Mouse (Mus musculus) spleen, adult 12 weeks (tissue): ENCODE data around the gene Zfp658.

Source experiments
- DNase-seq: peaks from one replicate; pipeline ENCODE4 v3.0.0; 2022; ENCODE audit warnings: low spot score

Zfp658 gene

GRCm38 (mm10) chr7:43562006-43562633 is at the start of gene Zfp658:
Gene Zfp658, plus strand, starts transcription at chr7:43562256.
- DNase-seq, result peak; percentile 49

- DNase-seq, result no peak
Observed at GRCm38 (mm10) chr7:43512519-43512918, 49.5 kb upstream of the Zfp658 start.

- no peak for DNase-seq
Observed at GRCm38 (mm10) chr7:43515076-43515475, 47.0 kb upstream of the Zfp658 start.

GRCm38 (mm10) chr7:43518341-43518740 is 43.7 kb upstream of the Zfp658 start:
- no peak for DNase-seq

- DNase-seq, result no peak
Observed at GRCm38 (mm10) chr7:43522776-43523175, 39.3 kb upstream of the Zfp658 start.

- DNase-seq, result no peak
Observed at GRCm38 (mm10) chr7:43525313-43525712, 36.7 kb upstream of the Zfp658 start.

- no peak for DNase-seq
Observed at GRCm38 (mm10) chr7:43530216-43530785, 31.8 kb upstream of the Zfp658 start.

GRCm38 (mm10) chr7:43532936-43533505 is 29.0 kb upstream of the Zfp658 start:
- no peak for DNase-seq

- no peak for DNase-seq
Observed at GRCm38 (mm10) chr7:43538524-43538923, 23.5 kb upstream of the Zfp658 start.

- no peak for DNase-seq
Observed at GRCm38 (mm10) chr7:43544225-43544977, 17.7 kb upstream of the Zfp658 start, which contains the start of gene Cd33. Gene Cd33, minus strand, starts transcription at chr7:43544428.

- no peak for DNase-seq
Observed at GRCm38 (mm10) chr7:43545656-43546545, 16.2 kb upstream of the Zfp658 start.

- DNase-seq, result no peak
Observed at GRCm38 (mm10) chr7:43547666-43548065, 14.4 kb upstream of the Zfp658 start.

GRCm38 (mm10) chr7:43548206-43548605 is 13.8 kb upstream of the Zfp658 start:
- DNase-seq, result no peak

- DNase-seq, result no peak
Observed at GRCm38 (mm10) chr7:43553153-43553552, 8.9 kb upstream of the Zfp658 start.

GRCm38 (mm10) chr7:43554550-43554949 is 7.5 kb upstream of the Zfp658 start:
- no peak for DNase-seq

GRCm38 (mm10) chr7:43555351-43555750 is 6.7 kb upstream of the Zfp658 start:
- DNase-seq, result no peak

- DNase-seq, result no peak
Observed at GRCm38 (mm10) chr7:43556901-43557300, 5.2 kb upstream of the Zfp658 start.

- peak; percentile 16 for DNase-seq
Observed at GRCm38 (mm10) chr7:43562651-43563070, 605 bp downstream of the Zfp658 start.

GRCm38 (mm10) chr7:43563300-43563699 is 1.2 kb downstream of the Zfp658 start:
- no peak for DNase-seq

- DNase-seq, result no peak
Observed at GRCm38 (mm10) chr7:43571216-43571615, 9.2 kb downstream of the Zfp658 start.

- peak; percentile 74 for DNase-seq
Observed at GRCm38 (mm10) chr7:43579440-43580171, 17.6 kb downstream of the Zfp658 start, which contains the start of gene Zfp719. Gene Zfp719, plus strand, starts transcription at chr7:43579610.
